Mouse (Mus musculus): ENCODE measurements around the gene Nedd9.

Nedd9 gene

DNA sequence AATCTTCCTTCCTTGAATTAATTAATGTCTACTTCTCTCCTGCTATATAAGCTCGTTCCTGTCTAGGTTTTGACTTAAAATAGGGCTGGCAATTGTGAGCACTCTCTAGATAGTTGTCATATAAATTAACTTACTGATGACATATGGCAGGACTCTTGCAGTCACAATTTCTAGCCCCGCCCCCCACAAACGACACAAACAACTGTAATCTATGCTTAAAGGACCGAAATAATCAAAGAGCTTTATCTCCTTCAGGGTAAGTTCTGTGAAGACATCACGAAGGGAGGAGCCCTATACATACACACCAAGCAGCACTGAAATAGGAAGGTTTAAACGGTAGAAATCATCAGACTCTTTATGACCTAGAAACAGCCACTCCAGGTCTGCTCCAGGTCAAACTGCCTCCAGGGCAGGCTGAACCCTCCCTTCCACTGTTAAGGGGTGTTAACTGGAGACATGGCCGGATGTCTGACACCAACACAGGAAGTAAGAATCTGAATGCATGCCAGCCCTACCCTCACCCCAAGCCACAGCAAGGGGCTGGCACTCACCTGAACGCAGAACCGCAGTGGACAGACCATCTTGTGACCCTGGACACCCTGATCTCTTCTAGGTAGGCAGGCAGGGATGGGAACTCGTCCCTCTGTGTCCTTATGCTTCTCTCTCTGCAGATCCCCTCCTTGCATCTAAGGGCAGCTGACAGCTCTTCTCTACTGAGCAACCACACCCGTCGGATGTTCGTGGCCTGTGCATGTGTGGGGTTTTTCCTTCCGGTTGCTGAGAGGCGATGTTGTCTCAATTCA, at the start of gene Nedd9:
Nedd9 (minus strand) TSS at position 757 of the 803 bp plus-strand sequence.
- DNase-seq: peak; percentile 12

DNA sequence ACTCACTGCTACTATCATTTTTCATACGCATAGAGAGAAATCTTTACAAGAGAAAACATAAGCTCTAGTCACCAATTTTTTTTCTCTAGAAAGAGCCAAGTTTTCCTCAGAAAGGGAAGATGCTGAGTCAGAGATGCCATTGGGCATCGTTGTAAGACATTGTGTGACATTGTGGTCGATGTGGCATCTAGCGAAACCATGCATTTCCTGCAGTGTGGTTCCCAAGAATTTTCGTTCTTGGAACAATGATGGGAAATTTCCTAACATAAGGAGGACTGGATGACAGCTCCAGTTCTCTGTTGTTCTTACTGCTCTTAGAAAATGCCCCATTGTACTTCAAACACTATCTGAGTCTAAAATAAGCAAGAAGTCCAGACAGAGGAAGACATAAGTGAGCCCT, 45.5 kb upstream of the Nedd9 start:
- DNase-seq: no peak

GRCm38 (mm10) chr13:41530326-41530725, 43.2 kb upstream of the Nedd9 start:
- no peak for DNase-seq

GRCm38 (mm10) chr13:41524208-41524607, 37.0 kb upstream of the Nedd9 start:
- no peak for DNase-seq

DNA sequence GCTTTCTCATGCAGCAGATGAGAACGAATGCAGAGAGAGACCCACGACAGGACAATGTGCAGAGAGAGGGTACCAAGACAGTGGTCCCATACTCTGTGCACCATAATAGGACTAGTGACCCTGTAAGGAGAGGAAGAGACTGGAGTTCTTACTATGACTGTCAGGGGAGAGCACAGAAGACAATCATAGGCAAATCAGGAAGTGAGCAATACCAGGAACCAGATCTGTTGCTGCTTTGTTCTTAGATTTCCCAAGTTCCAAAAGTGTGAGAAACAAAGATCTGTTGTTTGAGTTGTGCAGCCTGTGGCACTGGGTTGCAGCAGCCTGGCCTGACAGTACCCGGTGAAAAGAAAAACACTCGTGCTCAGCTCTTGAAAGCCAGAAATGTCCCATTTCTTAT, 34.1 kb upstream of the Nedd9 start:
- no peak for DNase-seq

GRCm38 (mm10) chr13:41520549-41521161, 33.5 kb upstream of the Nedd9 start:
- DNase-seq: no peak

DNA sequence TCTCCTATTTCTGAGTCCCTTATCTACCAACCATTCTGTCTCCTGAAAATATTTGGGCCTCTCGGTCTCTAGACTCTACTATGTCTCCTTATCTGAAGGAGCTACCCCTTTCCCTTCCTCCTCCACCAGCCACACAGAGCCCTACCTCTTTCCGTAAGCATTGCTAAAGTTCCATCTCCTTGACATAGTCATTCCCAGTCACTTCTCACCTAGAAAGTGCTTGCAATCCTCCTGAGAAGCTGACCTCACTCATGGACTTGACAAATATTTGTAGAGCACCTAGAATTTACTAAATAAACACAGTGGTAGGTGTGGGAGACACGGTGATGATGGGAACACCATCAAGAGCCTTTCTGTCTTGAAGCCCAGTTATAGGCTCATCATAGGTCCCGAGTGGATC, 32.6 kb upstream of the Nedd9 start:
- DNase-seq: no peak

GRCm38 (mm10) chr13:41517193-41517592, 30.0 kb upstream of the Nedd9 start:
- no peak for DNase-seq

DNA sequence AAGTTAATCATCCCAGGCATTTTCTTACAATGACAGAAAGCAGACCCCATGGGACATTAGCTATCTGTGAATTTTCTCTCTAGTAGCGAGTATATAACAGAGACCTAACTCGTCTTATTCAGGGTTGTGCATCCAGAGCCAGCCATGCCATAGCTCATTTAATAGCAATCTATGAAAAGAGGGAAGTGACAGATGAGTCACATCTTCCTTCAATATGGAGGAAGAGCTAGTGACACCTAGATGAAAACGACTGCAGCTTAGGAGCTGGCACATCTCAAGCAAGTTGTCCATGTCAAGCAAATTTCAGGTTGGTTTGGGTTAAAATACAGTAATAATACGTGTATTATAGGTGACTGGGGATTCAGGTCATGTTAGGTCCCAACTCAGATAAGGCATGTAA, 28.6 kb upstream of the Nedd9 start:
- no peak for DNase-seq

GRCm38 (mm10) chr13:41514918-41515317, 27.8 kb upstream of the Nedd9 start:
- no peak for DNase-seq

GRCm38 (mm10) chr13:41513456-41513855, 26.3 kb upstream of the Nedd9 start:
- no peak for DNase-seq

DNA sequence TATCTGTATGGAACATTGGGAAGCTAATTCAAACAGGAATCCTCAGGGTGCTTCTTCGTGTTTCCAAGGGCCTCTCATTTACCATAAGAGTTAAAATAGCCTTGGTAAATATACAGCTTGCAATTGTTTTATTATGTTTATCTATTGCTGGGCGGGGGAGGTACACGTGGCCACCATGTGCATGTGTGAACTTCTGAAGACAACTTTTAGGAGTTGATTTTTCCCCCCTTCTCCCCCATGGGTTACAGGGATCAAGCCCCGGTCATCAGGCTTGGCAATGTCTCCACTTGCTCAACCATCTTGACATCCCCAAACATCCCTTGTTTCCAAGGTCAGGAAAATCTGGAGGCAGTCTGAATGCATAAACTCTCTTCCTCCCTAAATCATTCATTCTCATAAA, 25.1 kb upstream of the Nedd9 start:
- DNase-seq: no peak

DNA sequence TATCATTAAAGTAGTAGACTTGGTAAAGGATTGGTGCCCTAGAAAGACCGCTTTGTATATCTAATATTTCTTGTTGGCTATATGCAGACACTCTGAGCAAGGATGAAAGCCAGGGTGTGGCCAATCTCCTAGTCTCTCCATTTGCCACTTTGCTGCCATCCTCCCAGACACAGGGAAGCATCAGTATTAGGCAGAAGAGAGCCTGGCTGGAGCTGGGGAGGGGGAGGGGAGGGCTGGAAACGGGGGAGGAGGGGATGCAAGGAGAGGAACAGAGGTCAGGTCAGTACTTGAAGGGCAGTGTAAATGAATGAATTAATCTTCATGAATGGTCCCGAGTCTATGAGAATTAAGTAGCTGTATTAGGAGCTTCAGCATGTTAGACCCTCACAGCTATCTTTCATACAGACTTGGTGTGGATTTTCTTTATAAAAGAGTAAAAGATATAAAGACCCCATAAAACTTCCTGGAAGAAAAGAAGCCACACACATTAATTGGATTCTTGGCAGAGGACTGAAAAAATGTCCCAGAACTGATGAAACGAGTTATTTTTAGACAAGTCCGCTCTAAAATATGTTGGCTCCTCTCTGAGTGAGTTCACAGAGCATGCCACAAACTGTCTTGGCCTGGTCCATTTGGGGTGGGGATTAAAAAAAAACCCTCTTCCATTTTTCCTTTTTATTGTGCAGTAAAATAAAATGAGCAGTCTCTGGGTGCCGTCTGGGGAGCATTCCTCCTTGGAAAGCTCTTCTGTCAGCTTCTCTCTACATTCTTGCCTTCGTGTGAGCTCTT, 23.7 kb upstream of the Nedd9 start:
- no peak for DNase-seq

- DNase-seq: no peak
Measured at GRCm38 (mm10) chr13:41505594-41505993, 18.4 kb upstream of the Nedd9 start.

DNA sequence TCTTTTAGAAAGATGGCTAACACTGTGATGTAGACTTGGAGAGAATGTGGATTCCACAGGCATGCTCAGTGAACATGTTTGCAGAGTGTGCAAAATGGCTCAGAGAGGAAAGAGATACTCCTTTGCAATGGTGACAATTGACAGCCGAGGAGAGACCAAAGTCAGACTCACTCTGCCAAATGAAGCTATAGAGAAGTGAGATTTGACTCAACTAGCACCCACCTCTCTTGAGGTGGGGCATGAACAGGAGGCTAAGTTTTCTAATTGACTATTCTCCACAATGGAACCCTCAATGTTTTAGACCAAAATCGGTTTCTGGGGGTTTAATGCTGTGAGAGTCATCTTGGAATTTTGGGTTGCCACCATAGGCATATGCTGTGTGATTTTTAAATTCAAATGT, 17.8 kb upstream of the Nedd9 start:
- DNase-seq: no peak

DNA sequence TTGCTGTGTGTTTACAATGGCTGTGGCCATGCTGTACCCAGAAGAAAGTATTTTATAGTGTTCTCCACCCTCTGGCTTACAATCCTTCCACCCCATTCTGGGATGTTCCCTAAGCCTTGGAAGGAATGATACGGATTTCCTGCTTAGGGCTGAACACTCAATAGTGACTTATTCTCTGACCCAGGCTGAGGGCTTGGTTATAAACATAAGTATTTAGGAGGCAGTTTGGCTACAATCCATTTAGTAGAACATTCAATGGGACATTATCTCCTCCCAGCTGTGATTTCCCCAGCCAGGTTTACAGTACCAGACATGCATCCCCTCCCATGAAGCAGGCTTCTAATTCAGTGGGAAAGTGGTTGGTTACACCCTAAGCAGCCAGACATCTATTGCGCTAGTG, 17.3 kb upstream of the Nedd9 start:
- DNase-seq: no peak

GRCm38 (mm10) chr13:41502917-41503301, 15.7 kb upstream of the Nedd9 start:
- DNase-seq: no peak

GRCm38 (mm10) chr13:41502136-41502916, 15.2 kb upstream of the Nedd9 start:
- no peak for DNase-seq

DNA sequence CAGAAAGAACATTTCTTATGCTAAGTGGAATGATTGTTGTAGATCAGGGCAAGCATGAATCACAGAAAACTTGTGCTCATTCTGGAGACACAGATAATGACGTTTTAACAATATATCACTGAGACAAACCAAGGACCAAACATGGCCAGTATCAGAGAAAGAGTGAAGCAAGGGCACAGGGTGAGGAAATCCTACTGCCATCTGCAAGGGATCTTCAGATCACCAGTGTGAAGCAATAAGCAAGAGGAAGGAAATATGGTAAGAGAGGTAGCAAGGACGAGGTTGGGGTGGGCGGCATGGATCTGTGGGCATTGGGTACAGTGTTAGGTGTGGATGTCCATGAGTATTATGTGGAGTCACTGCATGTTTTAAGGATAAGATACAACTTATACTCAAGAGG, 13.6 kb upstream of the Nedd9 start:
- DNase-seq: no peak

DNA sequence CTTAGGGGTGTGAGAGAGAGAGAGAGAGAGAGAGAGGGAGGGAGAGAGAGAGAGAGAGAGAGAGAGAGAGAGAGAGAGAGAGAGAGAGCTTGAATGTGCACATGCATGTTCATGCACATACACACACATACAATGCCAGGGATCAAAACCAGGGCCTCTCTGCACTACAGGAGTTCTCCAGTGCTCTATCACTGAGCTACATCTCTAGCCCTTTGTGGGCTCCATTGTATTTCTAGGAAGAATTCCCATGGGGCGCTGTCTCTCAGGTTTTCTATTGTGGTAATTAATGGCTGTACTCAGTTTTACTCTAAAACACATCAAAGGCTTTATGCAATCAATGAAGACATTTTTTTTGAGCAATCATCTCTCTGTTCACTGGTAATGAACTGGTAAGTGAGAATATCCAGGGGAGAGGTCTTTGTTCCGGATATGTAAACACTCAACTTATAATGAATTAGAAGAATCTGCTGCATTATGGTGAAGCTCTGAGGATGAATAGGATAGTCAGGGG, 11.5 kb upstream of the Nedd9 start:
- DNase-seq: no peak

GRCm38 (mm10) chr13:41494681-41495080, 7.5 kb upstream of the Nedd9 start:
- DNase-seq: no peak

DNA sequence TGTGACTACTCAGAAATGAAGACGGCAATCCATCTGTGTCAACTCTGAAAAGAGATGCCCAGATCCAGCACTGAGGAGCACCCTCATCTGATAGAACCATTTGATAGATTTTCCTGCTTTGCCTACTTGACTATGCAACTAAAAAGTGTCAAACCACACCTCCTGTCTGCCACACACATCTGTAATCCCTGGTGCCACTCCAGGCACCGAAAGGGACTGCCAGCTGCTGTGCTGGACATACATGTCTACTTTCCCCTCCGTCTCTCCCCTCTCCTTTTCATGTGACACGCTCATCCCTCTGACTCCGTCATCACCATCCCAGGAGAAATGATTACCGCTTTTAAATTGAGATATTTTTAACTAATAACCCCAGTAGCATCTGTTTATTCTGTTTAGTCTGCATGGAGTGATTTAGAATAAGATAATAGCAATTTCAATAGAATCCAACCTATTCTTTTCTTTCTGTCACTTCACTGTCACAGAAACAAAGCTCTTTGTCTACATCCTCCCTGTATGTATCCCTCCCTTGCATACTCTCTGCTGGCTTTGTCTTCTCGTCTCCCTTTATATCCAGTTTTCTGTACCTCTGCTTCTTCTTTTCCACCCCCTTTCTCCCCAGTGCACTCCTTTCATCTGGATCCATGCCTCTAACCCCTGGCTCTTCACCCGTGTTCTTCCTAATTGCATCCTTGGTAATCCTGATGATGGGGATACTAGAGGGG, 5.0 kb upstream of the Nedd9 start:
- DNase-seq: no peak

All from layer of hippocampus, adult 9-11 months (tissue).